Mouse (Mus musculus) NIH3T3 (cell line): ENCODE measurements around the gene Hivep3.
A peak's percentile ranks its signal among the peaks of the same experiment; 100 is the strongest.

ENCODE experiments used
- DNase-seq: peaks from one replicate; pipeline ENCODE4 v3.0.0-alpha.2; 2012; ENCODE audit warnings: low read depth

The Hivep3 gene

DNA sequence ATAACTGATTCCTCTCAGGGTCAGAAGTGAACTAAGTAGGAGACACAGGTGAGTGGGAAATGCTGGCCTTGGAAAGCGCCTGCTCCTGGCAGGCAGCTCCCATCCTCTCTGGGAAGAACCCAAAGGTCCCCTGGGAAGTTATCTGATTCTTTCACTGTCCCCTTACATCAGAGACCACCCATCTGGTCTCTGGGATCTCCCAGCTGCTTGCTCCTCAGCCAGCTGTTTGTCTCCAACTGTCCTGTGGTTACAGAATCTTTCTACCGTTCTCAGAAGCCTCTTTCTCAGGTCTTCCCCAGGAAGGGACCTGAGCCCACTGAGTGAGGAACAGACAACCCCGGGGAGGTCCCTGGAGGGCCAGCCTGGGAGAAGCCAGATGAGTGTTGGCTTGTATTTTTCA, 288.8 kb downstream of the Hivep3 start:
- DNase-seq = peak; percentile 57

DNA sequence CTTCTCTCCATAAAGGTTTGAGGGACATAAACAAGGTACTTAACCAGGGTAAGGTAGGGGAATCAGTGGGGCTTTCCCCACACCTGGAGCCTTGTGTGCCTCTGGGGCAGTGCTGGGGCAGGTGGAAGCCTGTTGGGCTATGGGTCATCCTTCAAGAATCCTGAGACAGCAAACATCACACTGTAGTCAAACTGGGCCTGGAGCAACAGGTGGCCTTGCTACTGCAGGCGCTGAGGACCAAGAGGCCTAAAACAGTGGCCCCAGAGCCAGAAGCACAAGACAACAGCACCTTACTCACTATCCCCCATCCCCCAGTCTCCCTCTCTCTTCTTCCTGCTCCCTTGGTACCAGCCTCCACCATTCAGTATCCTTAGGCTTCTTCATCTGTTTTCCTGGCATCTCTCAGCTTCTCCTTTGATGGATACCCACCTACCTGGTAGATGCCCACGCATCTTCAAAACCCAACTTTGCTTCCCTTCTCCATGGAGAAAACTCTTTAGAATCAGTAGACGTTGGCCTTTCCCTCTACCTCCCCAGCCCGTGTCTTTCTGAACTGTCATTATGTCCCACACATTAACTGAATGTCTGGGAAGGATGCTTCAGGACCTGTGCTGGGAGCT, 289.7 kb downstream of the Hivep3 start:
- DNase-seq = no peak

DNA sequence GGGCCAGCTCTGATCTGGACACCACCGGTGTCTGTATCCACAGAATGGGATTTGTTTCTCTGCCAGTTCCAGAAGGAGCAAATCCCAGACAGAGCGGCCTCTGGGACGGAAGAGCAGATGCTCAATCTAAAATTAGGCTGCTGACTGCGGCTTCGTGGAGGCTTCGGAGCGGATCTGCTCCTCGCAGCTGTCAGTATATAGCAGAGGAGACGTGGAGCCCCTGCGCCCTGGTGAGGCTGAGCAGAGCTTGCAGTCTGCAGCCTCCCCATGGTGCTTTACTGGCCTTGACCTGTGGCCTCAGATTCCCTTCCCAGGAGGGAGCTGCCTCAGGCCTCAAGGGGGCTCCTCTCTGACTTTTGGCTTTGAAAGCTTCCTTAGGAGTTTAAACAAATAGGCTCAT, 290.5 kb downstream of the Hivep3 start:
- no peak for DNase-seq

DNA sequence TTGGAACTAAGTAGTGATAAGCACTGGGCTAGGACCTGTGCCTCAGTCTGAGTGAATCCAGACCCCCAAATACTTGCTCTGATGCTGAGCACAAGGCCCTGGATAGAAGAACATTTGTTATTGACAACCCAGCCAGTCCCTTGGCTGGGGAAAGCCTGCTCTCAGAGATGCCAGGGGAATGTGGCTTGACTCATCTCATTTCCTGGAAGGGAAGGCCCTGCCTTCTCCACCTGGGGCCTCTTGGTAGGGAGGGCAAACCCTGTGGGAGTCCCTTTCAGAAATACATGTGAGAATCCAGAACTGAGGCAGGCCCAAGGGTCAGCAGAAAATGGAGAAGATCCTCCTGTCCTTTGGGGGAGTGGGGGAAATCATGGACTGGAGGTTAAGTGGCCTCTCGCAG, 294.1 kb downstream of the Hivep3 start:
- peak; percentile 82 for DNase-seq

DNA sequence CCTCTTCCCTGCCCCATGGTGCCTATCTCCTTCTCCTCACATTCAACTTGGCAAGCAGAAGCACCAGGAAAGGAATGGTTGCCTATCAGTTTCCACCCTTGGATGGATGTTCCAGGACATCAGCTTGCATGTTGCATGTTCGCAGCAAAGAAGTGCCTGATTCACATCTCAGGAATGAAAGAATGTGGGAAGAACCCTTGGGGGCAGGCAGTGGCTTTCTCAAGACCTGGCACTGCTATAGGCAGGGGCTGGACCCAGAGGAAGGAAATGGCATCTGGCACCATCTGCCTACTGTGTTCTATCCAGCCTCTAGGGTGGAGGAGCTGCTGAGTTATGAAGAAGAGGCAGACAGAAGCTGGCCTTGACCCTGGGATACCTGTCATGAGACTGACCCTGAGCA, 296.4 kb downstream of the Hivep3 start:
- peak; percentile 81 for DNase-seq

DNA sequence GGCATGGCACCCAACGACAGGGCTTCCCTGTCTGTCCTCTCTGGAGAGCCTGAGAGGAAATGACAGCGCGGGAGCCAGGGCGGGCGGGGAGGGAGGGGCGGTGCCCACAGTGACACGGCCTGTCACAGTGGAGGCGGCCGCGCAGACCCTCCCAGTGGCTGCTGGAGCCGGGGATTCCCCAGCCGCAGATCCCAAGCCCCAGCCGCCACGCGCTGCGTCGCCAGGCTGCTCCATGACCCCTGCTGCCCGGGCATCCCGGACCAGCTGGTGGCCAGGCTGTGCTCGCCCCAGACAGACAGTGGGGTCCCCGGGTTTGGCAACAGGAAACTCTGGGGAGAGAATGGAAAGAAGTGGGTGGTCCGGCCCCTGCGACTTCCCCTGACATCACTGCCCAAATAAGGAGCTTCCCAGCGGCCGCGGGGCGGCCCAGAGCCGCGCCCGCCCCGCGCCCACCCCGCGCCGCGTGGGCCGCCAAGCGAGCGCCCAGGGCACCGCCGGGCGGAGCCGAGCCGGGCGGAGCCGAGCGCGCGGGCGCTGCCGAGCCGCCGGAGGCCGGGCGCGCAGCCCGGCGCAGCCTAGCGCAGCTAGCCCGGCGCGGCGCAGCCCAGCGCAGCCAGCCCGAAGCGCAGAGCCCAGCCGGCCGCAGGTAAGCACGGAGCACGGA, 298.9 kb downstream of the Hivep3 start:
- peak; percentile 81 for DNase-seq

DNA sequence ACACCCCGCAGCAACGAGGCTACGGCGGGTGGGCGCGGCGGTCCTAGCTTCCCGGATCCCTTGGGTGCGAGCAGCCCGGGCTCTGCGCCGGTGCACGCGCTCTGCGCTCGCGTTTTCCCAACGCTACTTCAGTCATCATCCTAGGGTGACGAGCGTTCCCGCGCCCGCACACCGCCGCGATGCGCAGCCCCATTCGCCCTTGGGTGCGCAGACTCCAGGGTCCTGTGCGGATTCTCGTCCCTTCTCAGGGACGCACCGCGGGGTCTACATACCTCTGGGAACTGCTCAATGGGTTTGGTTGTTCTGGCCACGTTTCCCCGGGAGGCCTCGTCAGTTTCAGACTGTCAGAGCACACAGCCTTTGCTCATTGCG, 299.4 kb downstream of the Hivep3 start:
- DNase-seq = no peak

DNA sequence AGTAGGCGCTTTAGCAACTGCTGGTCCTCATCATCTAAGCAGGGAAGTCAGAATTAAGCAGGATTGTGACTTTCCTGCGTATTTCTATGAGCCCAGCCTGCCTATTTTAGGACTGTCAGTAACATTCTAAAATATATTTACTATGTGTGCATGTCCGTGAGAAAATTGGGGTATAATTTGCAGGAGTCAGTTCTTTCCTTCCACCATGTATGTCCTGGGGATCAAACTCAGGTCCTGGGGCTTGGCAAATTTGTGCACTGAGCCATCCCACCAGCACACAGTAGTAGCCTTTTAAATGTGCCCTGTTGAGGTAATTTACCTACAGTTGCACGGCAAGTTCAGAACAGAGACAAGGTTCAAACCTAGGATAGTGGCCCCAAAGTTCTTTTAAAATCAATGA, 302.7 kb downstream of the Hivep3 start:
- DNase-seq = no peak

DNA sequence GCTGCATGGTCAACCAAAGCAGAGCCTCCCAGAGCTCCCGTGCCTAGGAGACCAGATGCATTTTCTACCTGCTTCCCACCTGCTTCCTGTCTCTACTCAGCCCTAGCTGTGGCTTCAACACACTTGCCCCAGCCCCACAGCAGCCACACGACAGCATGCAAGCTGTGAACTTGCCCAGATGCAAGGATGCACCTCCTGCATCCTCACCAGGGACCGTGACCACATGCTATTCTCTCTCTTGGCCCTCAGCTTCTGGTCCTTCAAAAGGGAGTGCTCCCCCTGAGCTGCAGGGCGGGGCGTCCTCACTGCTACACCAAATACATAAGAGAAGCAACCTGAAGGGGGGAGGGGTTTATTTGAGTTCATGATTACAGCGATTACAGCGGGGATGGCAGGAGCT, 303.4 kb downstream of the Hivep3 start:
- no peak for DNase-seq

DNA sequence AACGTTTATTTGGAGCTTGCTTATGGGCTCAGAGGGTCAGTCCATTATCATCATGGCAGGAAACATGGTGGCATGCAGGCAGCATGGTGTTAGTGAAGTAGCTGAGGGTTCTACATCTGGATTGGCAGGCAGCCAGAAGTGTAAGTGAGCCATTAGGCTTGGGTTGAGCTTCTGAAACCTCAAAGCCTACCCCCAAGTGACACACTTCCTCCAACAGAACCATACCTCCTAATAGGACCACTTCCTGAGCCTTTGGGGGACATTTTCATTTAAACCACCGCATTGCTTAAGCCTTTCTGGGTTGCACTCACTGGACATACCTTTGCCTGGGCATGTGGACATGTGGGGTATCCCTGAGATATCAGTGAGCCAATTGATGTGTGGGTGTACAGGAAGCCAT, 307.9 kb downstream of the Hivep3 start:
- no peak for DNase-seq

DNA sequence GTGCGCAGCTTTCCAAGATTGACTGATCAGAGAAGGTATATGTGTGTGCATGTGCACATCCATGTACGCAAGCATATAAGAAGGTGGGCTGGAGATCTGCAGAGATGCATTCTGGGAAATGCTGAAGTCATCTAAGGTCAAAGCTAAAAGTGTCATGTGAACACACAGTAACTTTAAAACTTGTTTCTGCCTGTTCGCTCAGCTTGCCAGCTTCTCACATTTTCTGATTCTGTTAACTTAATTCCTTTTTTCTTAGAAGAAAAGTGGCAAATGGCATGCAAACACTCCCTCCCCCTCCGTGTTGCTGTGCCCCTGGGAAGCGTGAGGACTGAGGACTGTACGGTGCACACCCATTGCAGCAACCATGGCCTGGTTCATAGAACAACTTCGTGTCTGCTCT, 308.9 kb downstream of the Hivep3 start:
- DNase-seq = no peak

DNA sequence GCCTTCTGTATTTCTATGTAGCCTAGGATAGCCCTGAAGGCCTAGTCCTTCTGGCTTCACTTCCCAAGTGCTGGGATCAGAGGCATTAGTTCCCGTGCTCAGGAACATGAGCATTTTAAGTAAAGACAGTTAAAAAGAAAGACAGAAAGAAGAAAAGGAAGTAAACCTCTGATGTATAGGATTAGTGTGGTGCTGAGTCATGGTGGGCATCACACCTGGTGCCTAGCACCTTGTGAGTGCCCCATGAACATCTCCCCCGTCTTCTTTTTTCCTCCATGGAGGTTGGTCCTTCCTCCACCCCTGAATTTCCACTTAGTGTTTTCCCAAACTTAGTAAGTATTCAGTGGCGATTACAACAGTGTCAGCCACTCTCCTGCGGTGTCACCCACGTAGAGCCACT, 311.0 kb downstream of the Hivep3 start:
- DNase-seq = no peak

DNA sequence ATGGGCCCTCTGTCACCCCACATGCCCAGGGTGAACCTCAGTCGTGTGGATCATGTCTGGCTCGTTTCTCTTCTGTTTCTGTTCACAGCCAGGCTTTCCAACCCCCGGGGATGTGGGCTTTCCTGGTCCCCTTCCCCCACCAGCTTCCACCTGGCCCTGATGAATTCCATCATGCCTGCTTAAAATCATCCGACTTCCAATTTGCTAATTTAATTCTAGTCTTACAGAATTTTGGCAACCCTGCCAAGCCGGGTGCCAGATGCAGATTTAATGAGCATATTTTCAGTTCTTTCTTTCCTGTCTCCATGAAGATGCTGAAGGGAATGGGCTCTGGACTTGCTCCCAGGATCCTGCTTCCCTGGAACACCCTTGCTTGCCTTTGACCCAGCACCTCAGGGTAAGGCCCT, 311.6 kb downstream of the Hivep3 start:
- no peak for DNase-seq

DNA sequence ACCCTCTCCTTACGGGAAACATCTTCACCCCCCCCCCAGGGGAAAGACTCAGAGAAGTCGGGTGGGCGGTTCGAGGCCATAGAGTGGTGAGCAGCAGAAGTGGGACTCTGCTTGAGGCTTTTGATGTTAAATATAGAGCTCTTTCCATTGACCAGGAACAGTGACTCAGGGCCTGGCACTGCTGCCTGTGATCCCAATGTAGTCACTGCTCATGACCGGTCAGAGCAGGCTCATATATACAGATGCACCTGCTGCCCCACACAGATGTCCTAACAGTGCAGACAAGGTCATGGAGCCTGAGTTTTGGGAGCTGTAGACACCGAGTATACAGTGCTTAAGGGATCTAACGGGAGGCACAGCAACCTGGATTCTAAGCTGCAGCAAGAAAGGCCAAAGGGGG, 312.3 kb downstream of the Hivep3 start:
- DNase-seq = no peak

DNA sequence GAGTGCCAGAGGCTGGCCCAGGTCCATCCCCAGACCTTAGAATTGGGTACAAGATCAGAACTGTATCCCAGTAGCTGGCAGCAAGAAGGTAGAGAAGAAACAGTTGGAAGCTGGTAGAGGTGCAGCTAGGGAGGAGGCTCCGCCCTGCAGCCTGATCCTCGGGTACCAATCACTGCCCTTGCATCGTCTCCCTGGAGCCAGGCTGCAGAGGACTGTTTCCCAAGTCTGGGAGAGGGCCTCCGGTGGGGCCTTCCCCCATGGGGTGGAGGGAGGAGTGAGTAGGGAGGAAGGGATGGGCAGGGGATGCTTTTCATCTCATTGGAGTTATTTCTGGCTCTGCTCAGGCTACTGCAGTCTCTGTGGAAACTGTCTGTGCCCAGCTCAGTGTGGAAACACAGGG, 313.5 kb downstream of the Hivep3 start:
- no peak for DNase-seq

DNA sequence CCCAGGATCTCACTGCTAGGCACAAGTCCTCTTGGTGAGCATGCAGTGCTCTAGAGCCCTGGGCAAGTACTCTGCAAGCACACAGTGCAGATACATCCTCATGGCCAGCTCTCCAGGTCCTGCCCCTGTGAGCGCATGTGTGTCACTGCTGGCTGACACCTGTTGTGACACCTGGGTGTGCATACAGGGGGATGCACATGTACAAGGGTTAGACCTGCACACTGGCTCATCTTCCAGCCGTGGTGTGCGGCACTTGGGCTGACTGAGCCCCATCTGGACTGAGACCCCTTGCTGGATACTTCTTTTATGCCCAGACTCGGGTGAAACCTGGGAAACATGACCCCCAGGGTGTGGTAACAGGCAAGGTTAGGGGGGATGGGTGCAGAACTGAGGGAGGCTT, 314.7 kb downstream of the Hivep3 start:
- DNase-seq = no peak

DNA sequence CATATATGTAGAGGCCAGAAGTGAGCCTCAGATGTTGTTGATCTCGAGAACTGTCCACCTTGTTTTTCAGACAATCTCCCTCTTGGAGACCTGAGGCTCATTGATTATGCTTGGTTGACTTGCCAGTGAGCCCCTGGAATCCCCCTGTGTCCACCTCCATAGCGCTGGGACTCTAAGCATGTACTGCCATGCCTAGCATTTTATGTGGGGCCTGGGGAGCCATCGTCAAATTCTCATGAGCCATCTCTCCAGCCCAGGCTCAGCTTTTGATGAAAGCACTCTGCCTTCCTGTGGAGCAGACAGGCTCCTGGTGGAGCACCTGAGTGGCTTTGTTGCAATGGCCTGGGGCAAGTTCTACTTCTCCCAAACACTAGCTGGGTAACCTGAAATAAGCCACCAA, 316.3 kb downstream of the Hivep3 start:
- no peak for DNase-seq

DNA sequence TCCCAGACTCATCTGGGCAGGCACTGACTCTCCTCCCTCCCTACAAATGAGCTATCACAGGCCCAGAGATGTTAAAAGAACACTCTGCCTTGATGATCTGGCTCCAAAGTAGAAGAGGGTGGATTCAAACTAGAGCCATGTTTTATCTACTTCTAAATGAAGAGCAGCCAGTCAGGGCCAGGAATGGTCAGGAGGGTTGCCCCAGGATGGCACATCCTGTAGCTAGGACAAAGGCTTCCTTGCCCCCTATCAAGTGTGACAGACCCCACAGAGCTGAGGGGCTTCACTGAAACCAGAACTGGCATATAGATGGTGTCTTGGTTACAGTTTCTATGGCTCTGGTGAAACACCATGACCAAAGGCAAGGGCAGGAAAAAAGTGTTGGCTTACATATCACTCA, 318.9 kb downstream of the Hivep3 start:
- DNase-seq = no peak

DNA sequence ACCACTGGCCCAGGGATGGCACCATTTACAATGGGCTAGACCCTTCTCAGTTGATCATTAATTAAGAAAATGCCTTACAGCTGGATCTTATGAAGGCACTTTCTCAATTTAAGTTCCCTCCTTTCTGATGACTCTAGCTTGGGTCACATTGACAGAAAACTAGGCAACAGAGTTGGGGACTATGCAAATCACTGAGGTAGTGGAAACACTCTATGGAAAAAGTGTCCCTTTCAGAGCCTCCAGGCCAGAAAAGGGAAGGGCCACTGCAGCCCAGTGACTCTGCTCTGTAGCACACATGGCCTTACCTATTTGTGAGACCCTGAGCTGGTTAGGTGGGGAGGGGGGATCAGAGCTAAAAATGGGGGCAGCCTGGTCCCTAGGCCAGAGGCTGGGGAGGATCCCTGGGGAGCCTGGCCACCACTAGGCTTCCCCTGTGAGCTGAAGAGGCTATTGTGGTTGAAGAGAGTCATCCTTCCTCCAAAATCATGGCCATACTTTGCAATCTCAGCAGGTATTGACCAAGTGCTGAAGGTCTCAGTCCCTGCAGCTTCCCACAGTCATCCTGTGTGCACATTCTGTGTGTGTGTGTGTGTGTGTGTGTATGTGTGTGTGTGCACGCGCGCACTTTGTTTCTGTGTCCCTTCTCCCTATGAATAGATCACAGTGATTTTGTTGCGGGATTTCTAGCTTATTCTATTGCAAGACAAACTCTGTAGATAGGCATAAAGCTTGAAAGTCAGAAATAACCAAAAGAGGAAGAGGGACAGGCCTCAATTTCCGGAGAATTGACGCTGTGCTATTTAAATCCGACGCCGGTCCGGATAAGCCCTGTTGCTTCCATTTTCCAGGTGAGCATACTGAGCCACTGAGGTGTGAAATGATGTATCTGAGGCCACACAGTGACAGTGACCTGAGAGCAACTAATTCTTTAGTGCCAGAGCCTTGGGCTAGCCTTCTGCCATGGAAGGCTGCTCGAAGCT, 319.7 kb downstream of the Hivep3 start:
- DNase-seq = no peak

DNA sequence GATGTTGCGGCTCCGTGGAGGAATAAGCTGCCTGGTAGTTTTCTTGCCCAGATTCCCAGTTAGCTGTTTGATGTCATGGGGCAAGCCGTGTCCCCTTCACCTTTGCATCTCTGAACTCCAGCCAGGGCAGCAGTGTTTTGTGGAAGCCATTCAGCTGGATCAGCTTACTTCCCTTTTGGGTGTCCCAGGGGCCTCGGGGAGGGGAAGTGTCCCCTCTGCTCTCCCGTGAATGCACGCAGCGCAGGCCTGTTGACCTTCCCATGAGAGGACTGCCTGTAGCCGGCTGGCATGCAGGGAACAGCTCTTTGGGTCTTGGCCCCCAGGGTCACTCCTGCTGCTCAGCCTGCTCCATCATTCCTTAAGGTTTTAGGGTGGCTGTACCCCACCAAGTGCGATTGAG, 320.6 kb downstream of the Hivep3 start:
- no peak for DNase-seq

DNA sequence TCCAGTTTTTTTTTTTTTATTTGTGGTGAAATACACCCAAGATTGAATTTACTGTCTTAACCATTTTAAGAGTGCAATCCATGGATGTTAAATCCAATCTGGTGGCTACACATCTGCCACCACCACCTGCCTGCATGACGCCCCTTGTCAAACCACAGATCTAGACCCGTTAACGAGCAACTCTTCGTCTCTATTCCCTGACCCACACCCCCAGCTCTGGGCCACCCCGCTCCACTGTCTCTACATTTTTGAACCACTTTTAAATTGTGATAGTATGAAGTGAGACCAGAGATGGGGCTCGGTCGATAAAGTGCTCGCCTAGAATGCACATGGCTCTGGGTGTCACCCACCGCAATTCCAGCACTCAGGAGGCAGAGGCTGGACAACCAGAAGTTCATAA, 322.9 kb downstream of the Hivep3 start:
- DNase-seq = no peak

DNA sequence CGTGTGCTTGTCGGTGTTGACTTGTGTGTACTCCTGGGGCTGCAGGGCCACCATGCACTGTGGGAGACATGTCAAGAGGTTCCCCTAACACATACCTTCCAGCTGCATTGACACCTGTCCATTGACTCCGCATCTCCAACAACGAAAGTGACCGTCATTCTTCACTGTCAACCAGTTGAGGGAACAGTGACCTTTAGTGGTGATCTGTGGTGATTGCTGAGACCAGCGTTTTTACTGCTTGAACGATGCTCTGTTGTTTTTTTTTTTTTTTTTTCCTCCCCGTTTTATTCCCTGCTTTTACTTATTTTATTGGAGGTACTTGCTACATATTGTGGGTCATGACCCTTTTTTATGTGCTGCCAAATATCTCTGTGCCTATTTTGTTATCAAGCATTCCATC, 323.9 kb downstream of the Hivep3 start:
- DNase-seq = no peak

DNA sequence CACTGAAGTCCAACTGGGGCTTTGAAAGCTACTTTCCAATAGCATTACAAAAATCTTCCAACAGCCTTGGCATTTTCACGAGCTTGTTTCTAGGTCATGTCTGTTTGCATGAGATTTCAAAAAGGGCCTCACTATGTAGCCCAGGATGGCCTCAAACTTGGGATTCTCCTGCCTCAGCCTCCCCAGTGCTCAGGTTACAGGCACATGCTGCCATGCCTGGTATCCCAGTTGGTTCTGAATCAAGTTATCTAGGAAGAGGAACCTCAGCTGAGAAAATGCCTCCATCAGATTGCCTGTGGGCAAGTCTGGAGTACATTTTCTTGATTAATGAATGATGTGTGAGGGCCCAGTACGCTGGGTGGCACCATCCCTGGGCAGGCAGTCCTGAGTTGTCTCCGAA, 324.6 kb downstream of the Hivep3 start:
- no peak for DNase-seq
